ENCODE assay signal across 8 mouse cellular contexts in genomic region chr16:16213079-16213760, GRCm38 (mm10). TPM values are rescaled to one million over a fixed set of nuclear protein-coding genes. Genes with fewer than 3 reads are reported as not detected.
DNase-seq lines count a peak whose midpoint lies in the region; ATAC-seq and TF ChIP-seq lines count a peak whose summit lies in the region.

Gene Pkp2 (plus strand): TSS chr16:16213318.

- ATAC-seq in heart, embryonic 15.5 days (replicated peaks; ENCODE audit: insufficient number of reproducible peaks, insufficient read depth, low FRiP score, low read depth): peak; percentile 90
- peak; percentile 92 for ATAC-seq in liver, embryonic 16.5 days (ENCODE audit: low read depth)
- peak; percentile 94 for ATAC-seq in neural tube, embryonic 14.5 days (ENCODE audit: low read depth)

- peak within 1 kb of the TSS; percentile 32 for H3K9ac ChIP-seq in ES-Bruce4 (ENCODE audit: low read depth, poor library complexity, severe bottlenecking)
- H3K9ac ChIP-seq in heart, embryonic 15.5 days: peak within 1 kb of the TSS; percentile 92
- peak within 1 kb of the TSS; percentile 62 for H3K9ac ChIP-seq in liver, embryonic 16.5 days (ENCODE audit: low read depth, low read length)
- H3K9ac ChIP-seq in neural tube, embryonic 14.5 days (replicated peaks; ENCODE audit: low read depth, low read length): peak within 1 kb of the TSS; percentile 52

- H3K4me2 ChIP-seq in heart, embryonic 15.5 days: peak within 1 kb of the TSS; percentile 80
- peak within 1 kb of the TSS; percentile 84 for H3K4me2 ChIP-seq in liver, embryonic 16.5 days (ENCODE audit: low read depth, low read length)
- H3K4me2 ChIP-seq in neural tube, embryonic 14.5 days (ENCODE audit: low read depth, low read length): peak within 1 kb of the TSS; percentile 100

- TF ChIP-seq CTCF in ES-Bruce4 (IDR thresholded peaks at IDR 0.05; ENCODE audit: low read depth, low read length): no peak
- TF ChIP-seq CTCF in bone marrow macrophage, adult 2 months (IDR thresholded peaks at IDR 0.05; ENCODE audit: low read depth, low read length): no peak
- TF ChIP-seq CTCF in embryonic fibroblast, embryonic 13.5 days (IDR thresholded peaks at IDR 0.05; ENCODE audit: borderline replicate concordance, insufficient read depth, low read length): no peak

- H3K36me3 ChIP-seq in ES-Bruce4 (ENCODE audit: control insufficient read depth, insufficient read depth, low read length, poor library complexity, severe bottlenecking): no peaks in the 10 kb centered on the region
- no peaks in the 10 kb centered on the region for H3K36me3 ChIP-seq in heart, embryonic 15.5 days
- H3K36me3 ChIP-seq in liver, embryonic 16.5 days (ENCODE audit: control insufficient read depth, insufficient read depth): no peaks in the 10 kb centered on the region
- no peaks in the 10 kb centered on the region for H3K36me3 ChIP-seq in neural tube, embryonic 14.5 days (ENCODE audit: control insufficient read depth, insufficient read depth, low read length)

- H3K9me3 ChIP-seq in ES-Bruce4 (replicated peaks; ENCODE audit: control insufficient read depth, insufficient read depth, low read length, poor library complexity, severe bottlenecking): no peaks in the 10 kb centered on the region
- H3K9me3 ChIP-seq in heart, embryonic 15.5 days (replicated peaks): no peaks in the 10 kb centered on the region
- H3K9me3 ChIP-seq in liver, embryonic 16.5 days (replicated peaks; ENCODE audit: control insufficient read depth, low read length): no peaks in the 10 kb centered on the region
- no peaks in the 10 kb centered on the region for H3K9me3 ChIP-seq in neural tube, embryonic 14.5 days (ENCODE audit: control insufficient read depth, low read length)

- peak; percentile 89 for TF ChIP-seq POLR2A in ES-Bruce4 (IDR thresholded peaks at IDR 0.05; ENCODE audit: insufficient read depth, low read length)
- no peak for TF ChIP-seq POLR2A in bone marrow macrophage, adult 2 months (IDR thresholded peaks at IDR 0.05; ENCODE audit: borderline replicate concordance, low read depth, low read length)
- TF ChIP-seq POLR2A in embryonic fibroblast, embryonic 13.5 days (IDR thresholded peaks at IDR 0.05; ENCODE audit: low read depth, low read length): peak; percentile 80; the same call in 1 of the 2 replicates

- peak; percentile 87 for DNase-seq in kidney, postnatal 10 days
- DNase-seq in thymus, postnatal 14 days: peak; percentile 55

- H3K4me1 ChIP-seq in ES-Bruce4 (ENCODE audit: control insufficient read depth, insufficient read depth, low read length): peaks cover 5% of the 10 kb centered on the region
- H3K4me1 ChIP-seq in bone marrow macrophage, adult 2 months (ENCODE audit: control insufficient read depth, insufficient read depth, low read length): peaks cover 30% of the 10 kb centered on the region
- peaks cover 6% of the 10 kb centered on the region for H3K4me1 ChIP-seq in embryonic fibroblast, embryonic 13.5 days (ENCODE audit: control insufficient read depth, insufficient read depth, low read length)
- peaks cover 15% of the 10 kb centered on the region for H3K4me1 ChIP-seq in heart, embryonic 15.5 days (replicated peaks)
- H3K4me1 ChIP-seq in liver, embryonic 16.5 days (ENCODE audit: control insufficient read depth, low read depth, low read length): peaks cover 2% of the 10 kb centered on the region
- H3K4me1 ChIP-seq in neural tube, embryonic 14.5 days (ENCODE audit: control insufficient read depth, insufficient read depth, low read length): no peaks in the 10 kb centered on the region

- peak within 1 kb of the TSS; percentile 22; the same call in 1 of the 2 replicates for H3K27ac ChIP-seq in ES-Bruce4 (ENCODE audit: insufficient read depth, low read length)
- no peak within 1 kb of the TSS for H3K27ac ChIP-seq in bone marrow macrophage, adult 2 months (ENCODE audit: insufficient read depth, low read depth, low read length)
- 0 out of 2 replicates have a peak within 1 kb of the TSS, but pooled peaks have one; percentile 12 for H3K27ac ChIP-seq in embryonic fibroblast, embryonic 13.5 days (ENCODE audit: insufficient read depth, low read length)
- H3K27ac ChIP-seq in heart, embryonic 15.5 days: peak within 1 kb of the TSS; percentile 91
- peak within 1 kb of the TSS; percentile 78 for H3K27ac ChIP-seq in liver, embryonic 16.5 days (ENCODE audit: low read length)
- no peak within 1 kb of the TSS for H3K27ac ChIP-seq in neural tube, embryonic 14.5 days (ENCODE audit: low read depth, low read length)

- under 1% methylated on average over 57 of the region's 59 CpGs for WGBS in heart, embryonic 15.5 days
- WGBS in liver, embryonic 16.5 days (ENCODE audit: insufficient replicate concordance): under 1% methylated on average over 59 of the region's 59 CpGs
- under 1% methylated on average over 59 of the region's 59 CpGs for WGBS in neural tube, embryonic 14.5 days

- peak within 1 kb of the TSS; percentile 82 for H3K4me3 ChIP-seq in ES-Bruce4 (ENCODE audit: low read depth, low read length)
- H3K4me3 ChIP-seq in bone marrow macrophage, adult 2 months (ENCODE audit: insufficient read depth, low read length): peak within 1 kb of the TSS; percentile 85
- H3K4me3 ChIP-seq in embryonic fibroblast, embryonic 13.5 days (ENCODE audit: insufficient read depth, low read length): peak within 1 kb of the TSS; percentile 56
- peak within 1 kb of the TSS; percentile 85 for H3K4me3 ChIP-seq in heart, embryonic 15.5 days
- peak within 1 kb of the TSS; percentile 70 for H3K4me3 ChIP-seq in liver, embryonic 16.5 days (ENCODE audit: low read depth, low read length)
- H3K4me3 ChIP-seq in neural tube, embryonic 14.5 days (ENCODE audit: low read depth, low read length): peak within 1 kb of the TSS; percentile 67

- no peaks in the 10 kb centered on the region for H3K27me3 ChIP-seq in ES-Bruce4 (ENCODE audit: control insufficient read depth, insufficient read depth, low read length, poor library complexity, severe bottlenecking)
- H3K27me3 ChIP-seq in heart, embryonic 15.5 days: no peaks in the 10 kb centered on the region
- H3K27me3 ChIP-seq in liver, embryonic 16.5 days (ENCODE audit: control insufficient read depth, insufficient read depth, low read depth, low read length): peaks cover 31% of the 10 kb centered on the region
- H3K27me3 ChIP-seq in neural tube, embryonic 14.5 days (ENCODE audit: control insufficient read depth, insufficient read depth, low read length): peaks cover 10% of the 10 kb centered on the region

- TF ChIP-seq EP300 in ES-Bruce4 (IDR thresholded peaks at IDR 0.05; ENCODE audit: insufficient read depth, low read depth, low read length): peak; percentile 74; the same call in 1 of the 2 replicates

RNA-seq across cellular contexts. Expression of gene Pkp2, which starts in this region (rescaled TPM):
- polyA plus RNA-seq in ES-Bruce4 (2011; ENCODE audit: insufficient read depth, insufficient read length, low read depth, missing spikeins): 55.2 and 61.1 TPM in 2 replicates
- polyA plus RNA-seq in bone marrow macrophage, adult 2 months (2012; ENCODE audit: insufficient read depth, insufficient read length, missing spikeins): 0.35 TPM in 1 of 2 replicates, not detected in the other
- 14.0 and 25.8 TPM in 2 replicates for polyA plus RNA-seq in embryonic fibroblast, embryonic 13.5 days (2011; ENCODE audit: insufficient read length, low read depth, missing spikeins)
- 107 and 114 TPM in 2 replicates for polyA plus RNA-seq in heart, embryonic 15.5 days (2015; fragmentation: Nextera tagmentation; extraction: Ambion mirVana)
- polyA plus RNA-seq in liver, embryonic 16.5 days (2015; fragmentation: Nextera tagmentation; extraction: Ambion mirVana): 13.3 and 13.4 TPM in 2 replicates
- 2.0 and 2.2 TPM in 2 replicates for polyA plus RNA-seq in neural tube, embryonic 14.5 days (2014; fragmentation: Nextera tagmentation; extraction: Ambion mirVana)

Comparison
In these comparisons a context has a peak if more than half of its experiments do, and no peak if none do; other contexts are left out.
1. H3K27ac ChIP-seq: peak in ES-Bruce4 (single experiment), embryonic fibroblast, embryonic 13.5 days (single experiment), heart, embryonic 15.5 days (single experiment) and liver, embryonic 16.5 days (single experiment); none in bone marrow macrophage, adult 2 months (single experiment) and neural tube, embryonic 14.5 days (single experiment).
2. H3K9ac ChIP-seq: peak in every context shown above with its lines; median percentile 92 in heart, embryonic 15.5 days; 62 in liver, embryonic 16.5 days; 52 in neural tube, embryonic 14.5 days; 32 in ES-Bruce4.
3. Peak in every context shown above with its lines, with median percentiles within 50 percentile points of each other: H3K4me3 ChIP-seq, ATAC-seq and H3K4me2 ChIP-seq.